Mouse (Mus musculus): ENCODE data around the gene Pitpnm2.

DNA sequence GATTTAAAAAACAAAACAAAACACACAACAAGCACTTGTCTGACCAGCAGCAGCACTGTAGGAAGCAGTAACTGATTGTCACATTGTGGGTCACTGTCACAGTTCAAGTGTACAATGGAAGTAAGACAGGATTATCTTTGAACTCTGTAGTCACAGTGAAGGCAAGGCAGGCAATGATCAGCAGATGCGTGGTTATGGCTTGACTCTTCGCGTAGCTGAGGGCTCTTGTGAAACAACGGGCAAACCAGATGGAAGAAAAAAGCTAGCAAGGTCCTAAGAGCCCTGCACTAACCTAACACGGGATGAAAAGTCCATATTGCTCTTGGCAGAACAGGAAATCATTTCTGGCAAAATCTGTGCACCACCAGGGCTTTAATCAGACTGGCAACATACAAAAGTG is 1.5 kb upstream of the Pitpnm2 start:
- TF ChIP-seq CTCF (IDR thresholded peaks at IDR 0.05; ENCODE audit: control insufficient read depth, insufficient read depth, insufficient replicate concordance, low read depth, low read length) (no peak), POLR2A (IDR thresholded peaks at IDR 0.05; ENCODE audit: control insufficient read depth, low read depth, low read length) (no peak)
